Mouse (Mus musculus) spleen, adult 2 months (tissue): ENCODE data around the gene 1700123O20Rik. TPM values are rescaled to one million over a fixed set of nuclear protein-coding genes. Genes with fewer than 3 reads are reported as not detected.

Experiments used
- DNase-seq, 2 experiments: peaks; one replicate each; pipeline versions ENCODE4 v3.0.0 to v3.0.0-alpha.2; 2012 to 2021; ENCODE audit warnings: low spot score in 2 of 2, low read depth in 1 of 2
- H3K27ac ChIP-seq: fragments of 200-500 bp; 2 replicates; pipeline ENCODE4 v1.5.1; 2012; ENCODE audit warnings: low read length, inconsistent platforms; ENCODE audit not compliant: insufficient read depth
- H3K27me3 ChIP-seq: fragments of 200-500 bp; 2 replicates; pipeline ENCODE4 v1.6.1; 2012; ENCODE audit warnings: mild to moderate bottlenecking, moderate library complexity, low read length, inconsistent platforms; ENCODE audit not compliant: control insufficient read depth, insufficient read depth
- H3K36me3 ChIP-seq: fragments of 200-500 bp; 2 replicates; pipeline ENCODE4 v1.6.1; 2012; ENCODE audit warnings: mild to moderate bottlenecking, low read length, inconsistent platforms; ENCODE audit not compliant: control insufficient read depth, insufficient read depth
- H3K4me1 ChIP-seq: fragments of 200-500 bp; 2 replicates; pipeline ENCODE4 v1.6.1; 2011; ENCODE audit warnings: inconsistent platforms; ENCODE audit not compliant: control insufficient read depth, insufficient read depth, insufficient read length
- H3K4me3 ChIP-seq: fragments of 200-500 bp; 2 replicates; pipeline ENCODE4 v1.5.1; 2011; ENCODE audit warnings: mild to moderate bottlenecking, inconsistent platforms; ENCODE audit not compliant: insufficient read depth, insufficient read length; ENCODE audit errors: extremely low read depth
- CTCF ChIP-seq: fragments of 200-500 bp; IDR thresholded peaks from 2 replicates; pipeline ENCODE4 v1.5.1; 2011; ENCODE audit warnings: mild to moderate bottlenecking, inconsistent platforms; ENCODE audit not compliant: insufficient read depth, insufficient read length, insufficient replicate concordance; ENCODE audit errors: extremely low read depth
- POLR2A ChIP-seq: fragments of 200-500 bp; IDR thresholded peaks from 2 replicates; pipeline ENCODE4 v1.6.1; 2011; ENCODE audit warnings: low read depth, low read length, inconsistent platforms
- WGBS: fragments of 180-500 bp; shearing (Covaris S2); methylation state at CpG from one replicate; pipeline ENCODE4 v1.1.7; 2018; 5-methylcytosine and 5-hydroxymethylcytosine counted together
- polyA plus RNA-seq: library from polyadenylated mRNA; depleted of rRNA; stranded (reverse); fragments of >200 nt; gene quantifications from 2 replicates; pipeline ENCODE4 v1.2.3, GENCODE M21; 2012

1700123O20Rik gene
- polyA plus RNA-seq, 1 experiment, result 32.9 TPM

DNA sequence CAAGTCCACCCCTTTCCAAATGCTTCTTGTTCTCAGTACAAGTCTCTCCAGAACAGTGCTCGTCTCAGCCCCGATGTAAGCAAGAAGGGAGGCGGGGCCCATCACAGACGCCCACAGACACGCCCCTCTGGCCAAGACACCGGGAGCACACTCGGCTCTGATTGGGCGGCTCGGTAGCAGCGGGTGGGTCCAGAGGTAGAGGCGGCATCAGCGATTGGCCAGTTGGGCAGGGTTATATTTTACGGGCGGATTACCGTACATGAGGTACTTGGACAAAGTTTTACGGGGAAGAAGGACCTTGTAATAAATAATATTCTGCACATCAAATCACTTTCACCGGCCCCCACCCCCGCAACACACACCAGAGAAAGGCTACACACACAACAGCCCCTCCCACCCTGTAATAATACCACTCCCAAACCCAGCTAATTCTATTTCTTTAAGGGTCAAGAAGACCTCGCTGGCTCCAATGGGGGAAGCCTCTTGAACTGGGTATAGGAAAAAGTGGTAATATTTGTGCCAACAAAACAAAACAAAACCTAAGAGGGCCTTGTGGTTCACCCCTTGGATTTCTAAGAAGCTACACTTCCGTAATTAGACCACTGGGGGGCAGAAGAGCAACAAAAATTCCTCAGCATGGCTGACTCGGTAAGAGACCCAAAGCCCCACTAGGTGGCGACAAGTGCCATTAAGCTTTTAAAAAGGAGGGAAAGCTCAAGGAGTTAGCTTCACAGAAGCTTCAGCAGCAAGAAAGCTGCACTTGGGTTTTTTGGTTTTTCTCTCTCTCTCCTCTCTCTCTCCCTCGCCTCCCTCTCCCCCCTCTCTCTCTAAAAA lies 35.2 kb upstream of the 1700123O20Rik start:
- Histone ChIP-seq H3K27me3 (no peaks in the 10 kb centered on the region), H3K4me3 (no peak overlapping the region), H3K27ac (no peak overlapping the region), H3K36me3 (peaks cover 35% of the 10 kb centered on the region), H3K4me1 (peaks cover 8% of the 10 kb centered on the region; the same call in 1 of the 2 replicates)
- 67% methylated on average over 23 of the region's 23 CpGs for WGBS
- DNase-seq, result peak; percentile 81 to 85
- TF ChIP-seq CTCF (peak; percentile 81; the same call in 1 of the 2 replicates), POLR2A (no peak)

DNA sequence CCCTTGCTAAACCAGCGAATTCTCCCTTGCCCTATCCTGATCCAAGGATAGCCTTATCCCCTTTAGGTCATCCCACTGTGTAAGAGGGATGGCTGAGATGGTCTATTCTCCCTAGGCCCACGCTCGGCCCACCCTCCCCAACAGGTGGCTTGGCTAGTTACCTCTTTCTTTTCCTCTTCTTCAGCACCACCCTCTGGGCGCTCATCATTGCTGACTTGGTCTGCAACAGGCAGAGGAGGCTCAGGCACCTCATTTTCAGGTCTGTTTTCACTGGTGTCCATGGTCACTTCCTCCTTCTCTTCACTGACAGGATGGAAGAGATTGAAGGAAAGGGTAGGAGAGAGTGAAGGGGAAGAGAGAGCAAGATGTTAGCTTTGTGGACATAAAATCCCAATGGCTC lies 34.5 kb upstream of the 1700123O20Rik start:
- Histone ChIP-seq H3K27ac (no peak overlapping the region), H3K4me1 (peaks cover 8% of the 10 kb centered on the region; the same call in 1 of the 2 replicates), H3K4me3 (no peak overlapping the region), H3K36me3 (peaks cover 33% of the 10 kb centered on the region), H3K27me3 (no peaks in the 10 kb centered on the region)
- TF ChIP-seq POLR2A (no peak), CTCF (no peak)
- WGBS, result 76% methylated on average over 4 of the region's 4 CpGs
- DNase-seq, result no peak

DNA sequence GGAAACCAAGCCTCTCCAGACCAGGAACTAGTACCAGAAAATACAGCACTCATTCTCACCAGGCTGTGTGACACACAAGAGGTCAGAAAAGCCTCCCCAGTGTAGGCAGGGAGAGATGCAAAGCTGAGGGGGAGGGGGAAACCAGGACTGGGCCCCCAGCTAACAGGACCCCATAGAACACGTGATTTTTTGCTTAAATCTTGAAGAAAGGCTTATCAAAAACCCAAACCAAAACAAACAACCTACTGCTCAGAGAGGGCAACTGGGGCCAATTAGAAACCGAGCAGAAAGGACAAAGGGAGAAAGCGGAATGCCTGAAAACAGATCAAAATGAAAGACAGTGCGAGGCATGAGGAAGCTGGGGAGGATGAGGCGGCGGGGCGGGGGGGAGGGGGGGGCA lies 33.2 kb upstream of the 1700123O20Rik start:
- WGBS, result 3% methylated on average over 7 of the region's 7 CpGs
- Histone ChIP-seq H3K36me3 (peaks cover 34% of the 10 kb centered on the region), H3K27ac (no peak overlapping the region), H3K4me3 (peak overlapping the region; percentile 76; the same call in 1 of the 2 replicates), H3K27me3 (no peaks in the 10 kb centered on the region), H3K4me1 (peaks cover 8% of the 10 kb centered on the region; the same call in 1 of the 2 replicates)
- TF ChIP-seq POLR2A (no peak), CTCF (no peak)
- DNase-seq, result no peak

DNA sequence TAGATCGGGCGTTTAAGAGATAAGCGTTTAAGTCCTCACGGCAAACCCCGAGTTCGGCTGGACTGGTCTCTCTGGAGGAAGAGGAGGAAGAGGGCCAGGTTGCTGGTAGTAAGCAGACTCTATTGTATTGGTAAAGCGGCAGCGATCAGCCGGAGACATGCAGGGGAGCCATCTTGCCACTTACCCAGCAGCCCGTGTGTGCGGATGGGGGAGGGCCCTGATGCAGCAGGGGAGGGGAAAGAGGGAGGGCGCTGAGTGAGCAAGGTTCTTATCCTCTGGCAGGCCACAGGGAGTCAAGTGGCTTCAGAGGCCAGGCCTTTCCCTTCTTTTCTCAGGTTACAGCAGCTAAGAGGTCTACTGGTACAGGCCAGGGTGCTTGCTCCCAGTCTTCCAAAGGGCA lies 32.5 kb upstream of the 1700123O20Rik start:
- H3K4me3 ChIP-seq, result peak overlapping the region; percentile 76
- DNase-seq, result peak; percentile 41 to 79
- H3K27me3 ChIP-seq, result no peaks in the 10 kb centered on the region
- WGBS, result under 1% methylated on average over 11 of the region's 12 CpGs
- H3K27ac ChIP-seq, result peak overlapping the region; percentile 65
- H3K36me3 ChIP-seq, result peaks cover 33% of the 10 kb centered on the region
- H3K4me1 ChIP-seq, result peaks cover 8% of the 10 kb centered on the region; the same call in 1 of the 2 replicates
- no peak; the same call in 1 of the 2 replicates for TF ChIP-seq CTCF
- 0 out of 2 replicates have a peak, but pooled peaks have one; percentile 11 for TF ChIP-seq POLR2A

- H3K4me3 ChIP-seq, result no peak overlapping the region
- TF ChIP-seq CTCF, result no peak
- no peak for TF ChIP-seq POLR2A
- H3K27ac ChIP-seq, result no peak overlapping the region
- WGBS, result 91% methylated on average over 2 of the region's 2 CpGs
- H3K4me1 ChIP-seq, result no peaks in the 10 kb centered on the region
- no peak for DNase-seq
- peaks cover 55% of the 10 kb centered on the region for H3K36me3 ChIP-seq
- H3K27me3 ChIP-seq, result no peaks in the 10 kb centered on the region
Observed at GRCm38 (mm10) chr14:54660009-54660408, 26.0 kb upstream of the 1700123O20Rik start.

GRCm38 (mm10) chr14:54664477-54665222 lies 21.4 kb upstream of the 1700123O20Rik start:
- WGBS, result 97% methylated on average over 10 of the region's 10 CpGs
- Histone ChIP-seq H3K36me3 (peaks cover 49% of the 10 kb centered on the region), H3K27ac (no peak overlapping the region), H3K4me1 (no peaks in the 10 kb centered on the region), H3K4me3 (no peak overlapping the region), H3K27me3 (no peaks in the 10 kb centered on the region)
- TF ChIP-seq POLR2A, result no peak
- TF ChIP-seq CTCF, result no peak
- no peak for DNase-seq
